Mouse (Mus musculus) left cerebral cortex, adult 18-20 months (tissue): ENCODE results near the gene Kank1. TPM values are rescaled to one million over a fixed set of nuclear protein-coding genes. Genes with fewer than 3 reads are reported as not detected.
"Not testable (repeated sequence)": the region's sequence is repeated elsewhere in the genome, so short reads cannot be mapped to it uniquely, and the experiment has no call there.

Source experiments
- DNase-seq, 2 experiments: peaks; one replicate each; pipeline ENCODE4 v3.0.0; 2021 to 2022; ENCODE audit warnings: low spot score in 2 of 2, mixed read lengths in 1 of 2
- total RNA-seq, 2 experiments: library from RNA; stranded (reverse); gene quantifications; 2 replicates each; pipeline ENCODE4 v1.2.3; 2021

The Kank1 gene
- total RNA-seq, 2 experiments from 2014 or later = 13.4 to 13.6 TPM

GRCm38 (mm10) chr19:25434345-25434744 is 197.6 kb downstream of the Kank1 start:
- DNase-seq = no peak

- no peak for DNase-seq
Measured at GRCm38 (mm10) chr19:25434795-25435194, 198.0 kb downstream of the Kank1 start.

GRCm38 (mm10) chr19:25435412-25435811 is 198.6 kb downstream of the Kank1 start:
- no peak for DNase-seq

- DNase-seq = no peak
Measured at GRCm38 (mm10) chr19:25436175-25436574, 199.4 kb downstream of the Kank1 start.

- DNase-seq = no peak
Measured at GRCm38 (mm10) chr19:25436789-25437650, 200.2 kb downstream of the Kank1 start.

- DNase-seq = no peak
Measured at GRCm38 (mm10) chr19:25438246-25438645, 201.5 kb downstream of the Kank1 start.

GRCm38 (mm10) chr19:25439807-25440206 is 203.0 kb downstream of the Kank1 start:
- no peak for DNase-seq

- DNase-seq = no peak
Measured at GRCm38 (mm10) chr19:25440736-25441135, 204.0 kb downstream of the Kank1 start.

- DNase-seq = peak; percentile 72 to 73
Measured at GRCm38 (mm10) chr19:25445054-25445453, 208.3 kb downstream of the Kank1 start.

GRCm38 (mm10) chr19:25445842-25446241 is 209.1 kb downstream of the Kank1 start:
- DNase-seq = no peak

GRCm38 (mm10) chr19:25446683-25447082 is 209.9 kb downstream of the Kank1 start:
- DNase-seq = no peak

- DNase-seq = no peak
Measured at GRCm38 (mm10) chr19:25447373-25447772, 210.6 kb downstream of the Kank1 start.

- DNase-seq = peak; percentile 34 to 35
Measured at GRCm38 (mm10) chr19:25450869-25451629, 214.3 kb downstream of the Kank1 start.

- DNase-seq = no peak
Measured at GRCm38 (mm10) chr19:25453146-25453545, 216.4 kb downstream of the Kank1 start.

GRCm38 (mm10) chr19:25460760-25461159 is 224.0 kb downstream of the Kank1 start:
- no peak for DNase-seq

- DNase-seq = no peak
Measured at GRCm38 (mm10) chr19:25461553-25462320, 225.0 kb downstream of the Kank1 start.

- DNase-seq = not testable (repeated sequence)
Measured at GRCm38 (mm10) chr19:25475806-25476205, 239.0 kb downstream of the Kank1 start.

- no peak for DNase-seq
Measured at GRCm38 (mm10) chr19:25479152-25479669, 242.4 kb downstream of the Kank1 start.

- no peak for DNase-seq
Measured at GRCm38 (mm10) chr19:25480820-25481219, 244.0 kb downstream of the Kank1 start.
